Mouse (Mus musculus): Measurements from ENCODE around the gene Rundc3a.
A peak's percentile ranks its signal among the peaks of the same experiment; 100 is the strongest.
"Not testable (repeated sequence)": the region's sequence is repeated elsewhere in the genome, so short reads cannot be mapped to it uniquely, and the experiment has no call there.

Rundc3a gene

DNA sequence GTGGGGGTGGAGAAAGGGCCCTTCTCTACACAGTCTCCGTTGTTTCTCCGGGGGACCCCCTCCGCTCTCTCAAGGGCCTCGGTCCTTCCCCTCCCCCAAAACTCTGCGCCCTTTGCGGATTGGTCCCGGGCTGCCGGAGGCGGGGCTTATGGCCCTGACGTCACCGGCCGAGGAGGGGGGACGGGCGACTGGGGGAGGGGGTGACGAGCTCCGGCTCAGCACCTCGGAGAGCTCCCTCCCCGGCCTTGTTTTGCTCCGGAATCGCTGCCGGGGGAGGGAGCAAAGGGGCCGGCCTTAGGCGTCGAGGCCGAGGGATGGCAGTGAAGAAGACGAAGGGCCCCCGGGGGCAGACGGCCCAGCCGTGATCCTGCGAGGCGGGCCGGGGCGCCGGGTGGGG lies at the start of gene Rundc3a:
Gene Rundc3a (plus strand): TSS at position 166 of the 397 bp plus-strand sequence.
- peak; percentile 99 to 100 for DNase-seq

GRCm38 (mm10) chr11:102344458-102344857 lies 48.7 kb upstream of the Rundc3a start:
- DNase-seq: no peak

- no peak for DNase-seq
These were observed 46.3 kb upstream of the Rundc3a start for GRCm38 (mm10) chr11:102346926-102347325.

GRCm38 (mm10) chr11:102347683-102348082 lies 45.5 kb upstream of the Rundc3a start:
- DNase-seq: no peak

- no peak for DNase-seq
These were observed 45.1 kb upstream of the Rundc3a start for GRCm38 (mm10) chr11:102348101-102348585.

DNA sequence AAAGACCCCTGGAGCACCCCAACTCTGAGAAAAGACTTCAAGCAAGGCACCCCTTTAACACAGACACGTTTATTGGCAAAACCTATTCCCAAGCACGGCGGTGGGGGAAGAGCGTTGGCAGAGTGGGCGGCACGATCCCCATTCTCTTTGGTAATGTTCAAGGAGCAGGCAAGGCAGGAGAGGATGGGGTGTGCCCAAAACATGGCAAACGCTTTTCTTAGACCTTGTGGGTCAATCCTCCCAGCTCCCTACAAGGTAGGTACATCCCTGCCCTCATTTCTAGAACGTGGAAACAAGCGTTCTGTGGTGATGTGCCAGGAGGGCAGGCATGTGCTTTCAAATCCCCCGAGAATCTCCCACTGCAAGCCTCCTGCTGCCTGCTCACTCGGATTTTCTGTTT lies 44.4 kb upstream of the Rundc3a start:
- DNase-seq: no peak

DNA sequence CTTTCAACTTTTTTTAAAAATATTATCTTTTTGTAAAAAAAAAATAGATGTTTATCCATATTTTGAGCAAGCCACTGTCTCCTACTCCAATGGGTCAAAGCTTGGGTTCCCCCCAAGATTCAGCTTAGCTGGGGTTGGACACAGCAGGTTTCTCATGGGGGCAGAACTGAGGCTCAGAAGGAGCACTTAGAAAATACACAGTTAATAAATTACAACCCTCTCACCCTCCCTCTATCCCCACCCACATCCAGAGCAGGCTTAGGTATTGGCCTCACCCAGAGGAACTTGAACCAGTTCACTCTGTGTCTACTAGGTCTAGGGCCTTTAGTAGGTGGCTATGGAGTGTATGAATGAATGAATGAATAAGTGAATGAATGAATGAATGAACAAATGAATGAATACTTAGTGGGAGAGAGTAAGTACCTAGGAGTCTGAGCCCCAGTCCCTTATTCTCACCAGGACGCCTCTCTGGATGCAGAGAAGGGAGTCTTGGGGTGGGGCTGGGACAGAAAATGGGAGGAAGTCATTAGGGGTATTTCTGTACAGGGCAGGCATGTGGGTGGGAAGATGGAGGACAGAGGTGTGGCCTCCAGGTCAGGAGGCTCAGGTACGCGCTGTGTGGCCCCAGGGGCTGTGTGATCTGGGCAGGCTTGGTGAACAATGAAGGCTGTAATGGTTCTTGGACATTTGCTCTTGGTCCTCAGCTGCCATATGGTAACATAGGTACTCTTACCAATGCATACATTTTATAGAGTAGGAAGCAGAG lies 43.8 kb upstream of the Rundc3a start:
- DNase-seq: no peak

- DNase-seq: no peak
These were observed 42.8 kb upstream of the Rundc3a start for GRCm38 (mm10) chr11:102350416-102350815.

DNA sequence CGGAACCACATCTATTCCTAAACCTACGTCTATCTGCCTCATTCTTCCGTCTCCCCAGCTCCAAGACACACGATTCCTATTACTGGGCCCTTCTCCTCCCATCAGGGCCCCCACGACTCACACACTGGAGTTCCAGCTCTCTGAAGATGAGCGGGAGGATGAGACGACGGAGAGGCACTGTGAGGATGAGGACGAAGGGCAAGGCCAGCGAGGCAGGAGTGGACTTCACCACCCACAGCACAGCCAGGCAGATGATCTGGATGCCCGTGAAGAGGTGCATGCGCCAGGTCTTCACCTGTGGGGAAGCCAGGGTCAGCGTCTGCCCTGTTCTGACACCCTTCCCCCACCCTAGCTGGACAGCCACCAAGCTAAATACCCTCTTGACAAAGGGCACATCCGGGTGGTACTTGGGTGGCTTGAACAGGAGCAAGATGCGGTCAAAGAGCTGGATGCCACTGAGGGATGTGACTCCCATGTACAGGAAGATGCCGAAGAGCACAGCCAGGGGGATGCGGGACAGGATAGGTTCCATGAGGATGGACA lies 42.2 kb upstream of the Rundc3a start:
- DNase-seq: no peak

- DNase-seq: peak in 1 of 2 experiments; percentile 46
These were observed 40.8 kb upstream of the Rundc3a start for GRCm38 (mm10) chr11:102352378-102352777.

GRCm38 (mm10) chr11:102353021-102353431 lies 40.2 kb upstream of the Rundc3a start:
- peak; percentile 74 to 78 for DNase-seq

DNA sequence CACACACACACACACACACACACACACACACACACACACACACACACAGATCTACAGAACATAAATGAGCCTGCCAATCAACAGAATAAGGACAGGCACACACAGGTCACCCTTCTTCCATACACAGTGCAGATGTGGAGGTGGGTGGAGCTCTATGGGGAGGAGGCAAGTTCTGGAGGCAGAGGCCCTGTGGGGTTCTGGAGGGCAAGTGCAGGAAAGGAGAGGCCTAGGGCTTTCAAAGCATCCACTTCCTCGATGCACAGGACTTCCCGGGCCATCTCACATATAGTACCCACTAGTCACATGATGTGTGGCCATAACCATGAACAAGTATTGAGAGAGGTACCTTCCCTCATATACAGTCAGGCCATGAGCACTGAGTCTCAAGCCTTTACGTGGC lies 37.7 kb upstream of the Rundc3a start:
- DNase-seq: no peak

- no peak for DNase-seq
These were observed 37.0 kb upstream of the Rundc3a start for GRCm38 (mm10) chr11:102356190-102356589.

DNA sequence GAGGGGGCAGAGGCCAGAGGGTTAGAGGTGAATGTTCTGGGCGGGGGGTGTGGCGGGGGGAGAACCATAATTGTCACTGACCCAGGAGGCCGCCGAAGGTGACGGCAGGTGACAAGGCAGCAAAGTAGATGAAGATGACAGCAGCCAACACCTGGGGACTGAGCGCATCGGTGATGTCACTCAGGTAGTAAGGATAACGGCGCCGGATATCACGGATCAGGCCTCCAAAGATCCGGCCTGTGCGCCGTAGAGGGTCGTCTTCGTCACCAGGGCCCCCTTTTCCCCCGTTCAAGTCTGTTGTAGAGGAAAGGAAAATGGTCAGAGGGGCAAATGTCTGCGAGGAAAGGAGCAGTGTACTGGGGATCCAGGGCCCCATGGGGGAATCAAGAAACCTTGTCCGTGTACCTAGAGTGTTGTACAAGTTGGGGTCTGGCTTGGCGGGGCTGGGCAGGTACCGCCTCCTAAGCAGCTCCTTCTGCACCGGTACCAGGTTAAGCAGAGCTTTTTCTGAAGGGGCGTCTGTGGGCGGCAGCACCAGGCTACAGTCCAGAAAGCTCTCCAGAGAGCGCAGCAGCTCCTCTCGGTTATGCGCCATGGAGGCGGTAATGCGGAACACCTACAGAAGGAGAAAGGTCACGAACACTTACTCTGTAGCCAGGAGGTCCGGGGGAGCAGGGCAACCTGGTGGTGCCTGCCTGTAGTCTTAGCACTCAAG lies 36.4 kb upstream of the Rundc3a start:
- no peak for DNase-seq

GRCm38 (mm10) chr11:102358365-102358764 lies 34.8 kb upstream of the Rundc3a start:
- no peak for DNase-seq

DNA sequence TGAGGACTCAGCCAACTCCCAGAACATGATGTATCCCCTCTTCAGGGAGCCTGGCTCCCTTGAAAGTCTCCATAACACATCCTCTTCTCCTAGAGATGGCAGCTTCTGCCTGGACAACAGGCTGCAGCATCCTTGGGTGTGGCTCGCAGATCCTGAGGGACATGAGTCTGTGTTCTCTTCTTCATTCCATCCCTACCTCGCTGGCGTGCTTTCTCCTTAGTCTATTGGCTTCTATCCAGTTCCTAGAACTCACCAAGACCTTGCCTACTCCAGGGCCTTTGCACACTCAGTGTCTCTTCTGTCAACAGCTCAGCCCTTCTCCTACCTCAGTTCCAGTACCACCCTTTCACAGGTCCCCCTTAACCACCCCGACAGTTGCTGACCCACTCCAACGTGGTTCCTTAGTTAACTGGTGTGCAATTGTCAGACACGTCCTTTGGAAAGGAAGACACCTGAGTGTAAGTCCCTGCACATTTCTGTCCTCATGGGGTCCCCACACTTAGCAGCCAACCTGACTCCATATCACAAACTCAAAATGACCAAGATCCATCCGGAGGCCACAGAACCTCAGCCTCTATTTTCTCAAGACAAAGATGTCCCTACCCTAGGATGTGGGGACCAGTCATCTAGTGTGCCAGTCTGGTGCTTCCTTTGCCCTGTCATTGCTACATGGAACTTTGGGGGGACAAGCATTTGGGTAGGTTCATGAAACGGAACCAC lies 31.3 kb upstream of the Rundc3a start:
- DNase-seq: no peak

- DNase-seq: no peak
These were observed 29.6 kb upstream of the Rundc3a start for GRCm38 (mm10) chr11:102363623-102364022.

DNA sequence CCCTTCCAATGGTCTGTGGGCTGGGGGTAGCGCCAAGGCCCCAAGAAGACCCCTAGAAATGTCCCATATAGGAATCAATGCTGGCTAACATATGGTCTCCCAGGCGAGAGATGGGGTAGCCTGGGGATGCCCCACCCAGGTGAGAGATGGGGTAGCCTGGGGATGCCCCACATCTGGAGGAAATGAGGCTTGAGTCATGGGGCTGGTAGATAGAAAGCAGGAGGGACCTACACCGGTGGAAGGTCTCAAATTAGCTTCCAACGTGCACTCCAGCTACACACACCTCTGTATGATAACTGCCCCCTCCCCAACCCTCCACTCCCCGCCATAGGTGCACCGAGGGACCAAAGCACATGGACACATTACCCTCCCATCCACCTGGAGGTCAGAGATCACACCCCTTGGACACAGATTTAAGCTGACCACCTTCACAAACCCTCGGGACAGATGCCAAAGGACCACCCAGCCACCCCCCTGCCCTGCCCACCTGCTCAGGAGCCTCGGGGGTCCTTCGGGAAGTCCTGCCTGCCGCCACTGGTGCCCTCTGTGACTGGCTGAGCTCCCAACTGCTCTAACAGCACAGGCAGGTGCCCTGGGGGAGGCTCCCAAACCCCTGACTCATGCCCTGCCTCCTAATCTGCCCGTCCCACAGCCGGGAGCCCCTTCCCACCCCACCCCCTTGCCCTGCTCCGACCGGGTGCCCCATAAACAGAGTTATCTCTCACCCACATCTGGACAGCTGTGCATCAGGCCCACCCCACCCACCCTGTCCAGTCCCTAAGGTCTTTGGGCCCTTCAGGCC lies 28.4 kb upstream of the Rundc3a start:
- no peak for DNase-seq

DNA sequence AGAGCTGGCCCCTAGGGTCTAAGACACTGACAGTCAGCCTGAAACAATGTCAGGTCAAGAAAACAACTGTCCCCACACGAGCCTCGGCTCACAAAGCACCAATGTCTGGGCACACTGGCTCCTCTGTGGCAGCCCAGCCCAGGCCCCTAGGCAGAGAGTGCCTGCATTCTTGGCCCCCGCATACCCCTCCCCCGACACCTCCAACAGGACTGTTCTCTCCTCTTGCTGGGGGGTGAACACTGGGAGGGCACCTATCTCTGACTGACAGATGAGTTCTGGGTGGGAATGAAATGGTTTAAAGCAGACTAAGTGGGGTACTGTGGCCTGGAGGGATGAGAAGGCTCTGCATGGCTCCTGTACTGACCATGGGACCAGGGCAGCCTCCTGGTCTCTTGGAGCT lies 27.5 kb upstream of the Rundc3a start:
- no peak for DNase-seq

- DNase-seq: not testable (repeated sequence)
These were observed 27.1 kb upstream of the Rundc3a start, which contains the start of gene Slc4a1 for GRCm38 (mm10) chr11:102366103-102366502. Slc4a1 (minus strand) TSS chr11:102366203.

- no peak for DNase-seq
These were observed 25.5 kb upstream of the Rundc3a start for GRCm38 (mm10) chr11:102367504-102368280.
